Comparison of ENCODE assay signal across 7 mouse cellular contexts in the genomic region with DNA sequence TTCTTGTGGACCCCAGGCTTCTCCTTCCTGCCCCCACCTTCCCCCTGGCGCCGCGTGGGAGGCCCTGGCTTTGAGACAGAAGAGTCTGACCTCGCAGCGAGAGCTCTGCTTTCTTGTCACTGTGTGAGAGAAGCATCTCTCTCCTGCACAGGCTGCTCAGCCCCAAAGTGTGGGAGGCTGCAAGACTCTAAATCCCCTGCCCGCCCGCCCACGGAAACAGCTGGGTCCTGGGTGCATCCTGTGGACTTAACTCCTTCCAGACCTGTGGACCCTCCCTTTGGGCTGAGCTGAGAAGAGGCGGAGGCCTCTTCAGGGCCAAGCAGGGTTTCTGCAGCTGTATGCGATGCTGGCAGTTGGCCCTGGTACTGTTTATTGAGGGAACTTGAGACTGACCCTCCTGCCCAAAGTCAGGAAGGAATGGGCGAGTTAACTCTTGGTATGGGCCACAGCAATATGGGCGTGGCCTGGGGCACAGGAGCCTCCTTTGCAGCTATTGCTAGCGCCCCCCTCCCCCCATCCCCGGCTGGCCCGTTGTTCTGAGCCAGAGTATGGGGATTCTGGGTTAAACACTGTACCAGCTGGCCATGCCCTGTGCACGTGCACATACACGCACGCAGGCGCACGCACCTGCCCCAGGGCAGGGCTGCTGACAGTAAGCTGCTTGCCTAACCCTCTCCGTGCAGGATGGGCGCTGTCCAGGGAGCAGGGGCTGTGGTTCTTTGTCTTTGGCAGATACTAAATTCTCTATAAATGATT. TPM values are rescaled to one million over a fixed set of nuclear protein-coding genes. Genes with fewer than 3 reads are reported as not detected.
DNase-seq lines count a peak whose midpoint lies in the region; ATAC-seq lines count a peak whose summit lies in the region.

A gene (plus strand): TSS at position 655 of the 756 bp plus-strand sequence.

- no peak within 1 kb of the TSS for H3K9ac ChIP-seq in lung, embryonic 15.5 days
- H3K9ac ChIP-seq in embryonic facial prominence, embryonic 14.5 days (ENCODE audit: low read depth, low read length): no peak within 1 kb of the TSS

- no peak within 1 kb of the TSS for H3K4me3 ChIP-seq in lung, embryonic 15.5 days
- H3K4me3 ChIP-seq in embryonic facial prominence, embryonic 14.5 days (ENCODE audit: low read depth, low read length): no peak within 1 kb of the TSS

- WGBS in lung, embryonic 15.5 days: 11% methylated on average over 22 of the region's 22 CpGs
- WGBS in embryonic facial prominence, embryonic 14.5 days: 7% methylated on average over 22 of the region's 22 CpGs

- peak; percentile 58 for ATAC-seq in lung, embryonic 15.5 days (ENCODE audit: borderline replicate concordance, extremely low read depth, low FRiP score, low TSS enrichment)
- peak; percentile 82 for ATAC-seq in embryonic facial prominence, embryonic 14.5 days (ENCODE audit: low read depth)
- peak; percentile 56 for ATAC-seq in megakaryocyte-erythroid progenitor cell, adult 5-6 weeks (replicated peaks; ENCODE audit: low FRiP score, low TSS enrichment, poor library complexity, severe bottlenecking)

- H3K4me1 ChIP-seq in lung, embryonic 15.5 days: peaks cover 31% of the 10 kb centered on the region
- H3K4me1 ChIP-seq in embryonic facial prominence, embryonic 14.5 days (ENCODE audit: control insufficient read depth, insufficient read depth, low read length): peaks cover 13% of the 10 kb centered on the region

- H3K4me2 ChIP-seq in lung, embryonic 15.5 days: peak within 1 kb of the TSS; percentile 27; the same call in 1 of the 2 replicates
- H3K4me2 ChIP-seq in embryonic facial prominence, embryonic 14.5 days (ENCODE audit: low read depth, low read length): peak within 1 kb of the TSS; percentile 38

- H3K36me3 ChIP-seq in lung, embryonic 15.5 days: no peaks in the 10 kb centered on the region
- no peaks in the 10 kb centered on the region for H3K36me3 ChIP-seq in embryonic facial prominence, embryonic 14.5 days (ENCODE audit: control insufficient read depth, insufficient read depth, low read length)

- no peaks in the 10 kb centered on the region for H3K27me3 ChIP-seq in lung, embryonic 15.5 days
- no peaks in the 10 kb centered on the region for H3K27me3 ChIP-seq in embryonic facial prominence, embryonic 14.5 days (replicated peaks; ENCODE audit: control insufficient read depth, insufficient read depth, low read length)

- DNase-seq in lung, postnatal 14 days: no peak
- peak; percentile 87 for DNase-seq in embryonic facial prominence, embryonic 14.5 days (ENCODE audit: low spot score)
- peak; percentile 58 to 71 for DNase-seq in heart, postnatal 14 days
- peak; percentile 33 to 58 for DNase-seq in thymus, postnatal 36 days
- no peak for DNase-seq in layer of hippocampus, adult 9-10 months (ENCODE audit: low spot score)

- H3K9me3 ChIP-seq in lung, embryonic 15.5 days: no peaks in the 10 kb centered on the region
- H3K9me3 ChIP-seq in embryonic facial prominence, embryonic 14.5 days (ENCODE audit: control insufficient read depth, low read length): no peaks in the 10 kb centered on the region

- intact Hi-C loops in heart, postnatal 14 days (cut with DNase I): loop anchor here (1.0 kb wide), 1 partner anchor 13 kb away; a partner anchor contains a TSS

- H3K27ac ChIP-seq in lung, embryonic 15.5 days: peak within 1 kb of the TSS; percentile 65
- peak within 1 kb of the TSS; percentile 75 for H3K27ac ChIP-seq in embryonic facial prominence, embryonic 14.5 days (replicated peaks; ENCODE audit: low read depth, low read length)

RNA-seq across cellular contexts. Expression of the gene that starts here (rescaled TPM):
- polyA plus RNA-seq in lung, embryonic 15.5 days (2015; fragmentation: Nextera tagmentation; extraction: Ambion mirVana): 97.5 and 117 TPM in 2 replicates
- polyA plus RNA-seq in embryonic facial prominence, embryonic 14.5 days (2014; fragmentation: Nextera tagmentation; extraction: Ambion mirVana): 637 and 738 TPM in 2 replicates
- 10 to 100 TPM; 18.6 to 29.4 TPM for total RNA-seq in heart, postnatal 14 days (2021)
- 5.4 TPM in 1 of 2 replicates, not detected in the other for total RNA-seq in megakaryocyte-erythroid progenitor cell, adult 5-6 weeks (2014; fragmentation: Nextera tagmentation)
- 0.46 TPM in 1 of 2 replicates, not detected in the other for total RNA-seq in megakaryocyte-erythroid progenitor cell, adult 5-6 weeks (2017)

Comparison
In these comparisons a context has a peak if more than half of its experiments do, and no peak if none do; other contexts are left out.
1. DNase-seq: peak in embryonic facial prominence, embryonic 14.5 days (single experiment), heart, postnatal 14 days (2 of 2) and thymus, postnatal 36 days (2 of 2); none in lung, postnatal 14 days (single experiment) and layer of hippocampus, adult 9-10 months (single experiment).
2. Peak in every context shown above with its lines, with median percentiles within 50 percentile points of each other: ATAC-seq.